Mouse (Mus musculus): Measurements from ENCODE around the gene Pask. TPM values are rescaled to one million over a fixed set of nuclear protein-coding genes. Genes with fewer than 3 reads are reported as not detected.

Gene Pask
- 3.1 and 3.2 TPM in 2 replicates for polyA plus RNA-seq (2015; fragmentation: Nextera tagmentation; extraction: Ambion mirVana)

GRCm38 (mm10) chr1:93342648-93343503, at the start of gene Pask, which contains the start of gene Ppp1r7:
Pask (minus strand) TSS chr1:93343482.
Ppp1r7 (plus strand) TSS chr1:93342854.

GRCm38 (mm10) chr1:93373665-93374064, 30.4 kb upstream of the Pask start, which contains the start of gene Ano7:
Ano7 (plus strand) TSS chr1:93373930.

DNA sequence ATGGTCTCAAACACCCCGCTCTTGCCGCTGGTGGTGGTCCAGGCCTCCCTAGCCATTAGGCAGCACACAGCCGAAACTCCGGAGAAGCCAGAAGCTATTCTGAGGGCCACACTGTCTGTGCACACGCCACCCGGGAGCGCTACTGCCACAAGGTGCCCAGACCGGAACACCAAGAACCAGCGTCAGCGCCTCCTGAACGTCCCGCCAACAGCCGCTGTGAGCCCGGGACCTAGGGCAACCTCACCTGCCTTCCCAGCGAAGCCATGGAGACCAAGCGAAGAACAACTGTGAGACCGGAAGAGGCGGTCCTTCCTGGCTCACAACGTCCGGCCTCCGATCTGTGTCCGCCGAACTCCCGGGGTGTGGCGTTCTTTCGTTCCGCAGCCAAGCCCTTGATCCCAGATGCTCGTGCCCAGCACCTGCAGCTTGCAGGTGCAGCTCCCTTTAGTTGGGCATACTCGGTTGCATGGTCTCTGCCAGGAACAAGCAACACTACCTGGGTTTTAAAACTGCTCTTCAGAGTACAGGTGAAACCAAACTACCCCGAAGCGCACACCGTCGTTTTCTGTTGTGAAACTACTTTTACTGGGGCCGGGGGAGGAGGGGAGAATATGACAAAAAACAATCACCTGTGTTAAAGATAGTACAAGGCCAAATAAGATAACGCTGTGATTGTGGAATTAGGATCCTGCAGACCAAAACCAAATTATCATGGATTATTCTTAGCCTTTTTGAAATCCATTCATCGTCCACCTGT, 37.5 kb downstream of the Pask start, which contains the start of gene Mterf4:
TSS of gene Mterf4 (minus strand) at position 335 of the 757 bp plus-strand sequence.

Small RNAs within 50 kb of the gene (microRNA-seq; reads per million reads assigned to microRNA genes)
- not detected for gene Mir6345
- gene Mir6901 = not detected
- gene Mir6902 = not detected

Other genes starting within 250 kb of the Pask start
- gene Kif1a, start 241.5 kb downstream of the Pask start, polyA plus RNA-seq (2015; fragmentation: Nextera tagmentation; extraction: Ambion mirVana) = 4.4 and 5.0 TPM in 2 replicates
- 0.19 and 0.30 TPM in 2 replicates for gene Agxt, start 208.2 kb downstream of the Pask start, polyA plus RNA-seq (2015; fragmentation: Nextera tagmentation; extraction: Ambion mirVana)
- gene 2310007B03Rik, start 182.5 kb downstream of the Pask start, polyA plus RNA-seq (2015; fragmentation: Nextera tagmentation; extraction: Ambion mirVana) = 2.0 and 2.6 TPM in 2 replicates
- 0.13 and 0.24 TPM in 2 replicates for gene Crocc2, start 174.8 kb downstream of the Pask start, polyA plus RNA-seq (2015; fragmentation: Nextera tagmentation; extraction: Ambion mirVana)
- 2.9 and 4.3 TPM in 2 replicates for gene Sned1, start 107.6 kb downstream of the Pask start, polyA plus RNA-seq (2015; fragmentation: Nextera tagmentation; extraction: Ambion mirVana)
- 14.8 and 14.9 TPM in 2 replicates for gene Mterf4, start 37.6 kb downstream of the Pask start, polyA plus RNA-seq (2015; fragmentation: Nextera tagmentation; extraction: Ambion mirVana)
- 31.7 and 43.5 TPM in 2 replicates for gene Ppp1r7, start 628 bp downstream of the Pask start, polyA plus RNA-seq (2015; fragmentation: Nextera tagmentation; extraction: Ambion mirVana)
- 0.24 and 0.28 TPM in 2 replicates for gene Ano7, start 30.4 kb upstream of the Pask start, polyA plus RNA-seq (2015; fragmentation: Nextera tagmentation; extraction: Ambion mirVana)
- gene Hdlbp, start 135.3 kb upstream of the Pask start, polyA plus RNA-seq (2015; fragmentation: Nextera tagmentation; extraction: Ambion mirVana) = 153 and 198 TPM in 2 replicates
- 3.0 and 3.2 TPM in 2 replicates for gene Farp2, start 168.6 kb upstream of the Pask start, polyA plus RNA-seq (2015; fragmentation: Nextera tagmentation; extraction: Ambion mirVana)